Mouse (Mus musculus): ENCODE measurements at regions not wholly inside any gene's neighbourhood (a gene's known extent, or its start where the extent isn't known, plus 50 kb on each side); places are given as distances from the start of the nearest gene placed in this dataset.

- TF ChIP-seq POLR2A (IDR thresholded peaks at IDR 0.05; ENCODE audit: borderline replicate concordance, control insufficient read depth, low read depth, low read length) (no peak), CTCF (IDR thresholded peaks at IDR 0.05; ENCODE audit: control insufficient read depth, insufficient read depth, low read length) (no peak)
These were observed 85.5 kb upstream of the A530016L24Rik start for GRCm38 (mm10) chr12:112403688-112404240.
